Mouse (Mus musculus): ENCODE measurements around the gene Parva. TPM values are rescaled to one million over a fixed set of nuclear protein-coding genes. Genes with fewer than 3 reads are reported as not detected.
A peak's percentile ranks its signal among the peaks of the same experiment; 100 is the strongest.

Parva gene
- polyA plus RNA-seq, 1 experiment from 2014 or later = 21.1 TPM

DNA sequence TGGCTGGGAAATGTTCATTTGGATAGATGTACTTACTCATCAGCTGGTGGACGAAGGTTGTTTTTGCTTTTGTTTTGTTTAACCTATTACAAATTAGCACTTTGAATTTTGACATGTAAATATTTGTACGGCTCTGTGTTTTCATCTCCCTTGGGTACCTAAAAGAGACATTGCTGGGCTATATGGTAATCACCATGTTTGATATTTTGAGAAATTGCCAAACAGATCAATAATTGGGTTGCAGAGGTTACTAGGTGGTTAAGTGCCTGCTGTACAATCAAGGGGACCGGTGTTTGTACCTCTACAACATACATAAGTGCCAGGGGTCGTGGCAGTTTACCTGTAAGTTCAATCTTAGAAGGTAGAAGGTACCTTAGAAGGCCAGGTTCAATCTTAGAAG lies 19.2 kb downstream of the Parva start:
- ATAC-seq = no peak
- Histone ChIP-seq H3K27ac (ENCODE audit: low read length) (no peak overlapping the region), H3K4me2 (ENCODE audit: low read length) (no peak overlapping the region), H3K9ac (replicated peaks; ENCODE audit: low read depth, low read length) (no peak overlapping the region), H3K9me3 (ENCODE audit: control insufficient read depth, low read length) (peaks cover 2% of the 10 kb centered on the region; the same call in 1 of the 2 replicates), H3K27me3 (replicated peaks; ENCODE audit: control insufficient read depth, insufficient read depth, low read length) (no peaks in the 10 kb centered on the region), H3K4me1 (replicated peaks; ENCODE audit: control insufficient read depth, insufficient read depth, low read length) (peaks cover 14% of the 10 kb centered on the region), H3K36me3 (ENCODE audit: control insufficient read depth, insufficient read depth) (no peaks in the 10 kb centered on the region), H3K4me3 (replicated peaks; ENCODE audit: low read length) (no peak overlapping the region)
- 93% methylated on average over 4 of the region's 4 CpGs for WGBS

DNA sequence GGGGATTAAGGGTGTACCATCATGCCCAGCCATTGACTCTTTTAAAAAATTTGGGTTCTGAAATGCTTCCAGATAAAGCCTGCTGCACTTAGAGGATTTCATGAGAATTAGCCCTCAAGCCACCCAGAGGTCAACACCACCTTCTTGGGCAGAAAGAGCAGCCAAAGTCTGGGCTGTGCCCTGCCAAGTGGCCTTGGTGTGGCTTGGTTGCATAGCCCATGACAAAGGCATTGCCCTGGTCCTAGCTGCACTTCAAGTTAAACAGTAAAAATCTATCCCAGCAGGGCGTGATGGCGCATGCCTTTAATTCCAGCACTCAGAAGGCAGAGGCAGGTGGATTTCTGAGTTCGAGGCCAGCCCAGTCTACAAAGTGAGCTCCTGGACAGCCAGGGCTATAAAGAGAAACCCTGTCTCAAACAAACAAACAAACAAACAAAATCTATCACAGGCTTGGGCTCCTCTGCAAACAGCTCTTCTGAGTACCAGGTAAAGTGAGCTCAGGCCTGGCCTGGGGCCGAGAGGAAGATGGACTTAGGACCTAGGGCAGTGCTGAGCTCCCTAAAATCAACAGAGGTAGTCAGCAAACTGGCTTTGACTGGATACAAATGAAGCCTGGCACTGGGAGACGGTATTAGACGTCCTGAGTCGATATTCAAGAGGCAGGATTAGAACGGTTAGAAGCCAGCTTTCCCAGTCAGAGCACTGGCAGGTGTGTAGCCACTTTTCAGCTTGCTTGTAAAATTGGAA lies 22.8 kb downstream of the Parva start:
- Histone ChIP-seq H3K4me1 (replicated peaks; ENCODE audit: control insufficient read depth, insufficient read depth, low read length) (peaks cover 6% of the 10 kb centered on the region), H3K27ac (ENCODE audit: low read length) (no peak overlapping the region), H3K9ac (replicated peaks; ENCODE audit: low read depth, low read length) (no peak overlapping the region), H3K27me3 (replicated peaks; ENCODE audit: control insufficient read depth, insufficient read depth, low read length) (no peaks in the 10 kb centered on the region), H3K4me3 (replicated peaks; ENCODE audit: low read length) (no peak overlapping the region), H3K36me3 (ENCODE audit: control insufficient read depth, insufficient read depth) (no peaks in the 10 kb centered on the region), H3K9me3 (ENCODE audit: control insufficient read depth, low read length) (peaks cover 2% of the 10 kb centered on the region; the same call in 1 of the 2 replicates), H3K4me2 (ENCODE audit: low read length) (no peak overlapping the region)
- 89% methylated on average over 8 of the region's 8 CpGs for WGBS
- no peak for ATAC-seq

DNA sequence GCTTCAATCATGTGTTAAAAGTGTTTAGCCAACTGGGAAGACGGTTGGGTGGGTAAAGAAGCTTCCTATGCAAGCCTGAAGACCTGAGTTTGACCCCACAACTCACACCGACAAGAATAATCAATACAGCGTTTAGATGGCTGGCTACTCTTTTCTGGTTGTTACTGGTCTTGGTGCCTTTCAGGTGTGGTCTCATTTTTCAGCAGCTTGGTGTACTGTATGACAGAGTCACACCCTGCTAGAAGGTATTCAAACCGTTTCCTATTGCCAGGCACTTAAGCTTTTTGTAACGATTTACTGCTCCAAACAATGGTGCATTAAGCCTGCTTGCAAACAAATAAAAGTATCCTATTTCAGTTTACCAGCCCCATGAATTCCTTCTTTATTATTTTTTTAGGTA lies 25.2 kb downstream of the Parva start:
- no peak for ATAC-seq
- no peaks in the 10 kb centered on the region for H3K27me3 ChIP-seq (replicated peaks; ENCODE audit: control insufficient read depth, insufficient read depth, low read length)

DNA sequence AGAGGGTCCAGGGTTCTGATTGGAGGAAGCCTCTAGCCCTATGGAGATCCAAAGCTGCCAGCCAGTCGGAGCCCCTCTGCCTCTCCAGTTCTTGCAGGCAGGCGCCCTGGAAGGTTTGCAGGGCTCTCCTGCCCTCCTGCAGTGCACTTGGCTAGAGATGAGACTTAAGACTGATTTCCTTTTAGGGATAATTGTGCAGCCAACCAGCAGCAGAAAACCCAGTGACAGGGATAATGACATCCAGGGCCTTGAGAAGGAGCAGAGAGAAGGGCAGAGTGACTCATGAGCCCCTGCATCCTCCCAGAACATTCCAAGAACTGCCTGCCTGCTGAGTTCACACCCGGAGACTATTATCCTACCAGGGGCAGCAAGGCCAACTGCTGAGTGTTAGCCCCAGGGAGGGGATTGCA lies 26.5 kb downstream of the Parva start:
- Histone ChIP-seq H3K4me1 (replicated peaks; ENCODE audit: control insufficient read depth, insufficient read depth, low read length) (peaks cover 4% of the 10 kb centered on the region; the same call in 1 of the 2 replicates), H3K27me3 (replicated peaks; ENCODE audit: control insufficient read depth, insufficient read depth, low read length) (no peaks in the 10 kb centered on the region), H3K4me3 (replicated peaks; ENCODE audit: low read length) (no peak overlapping the region), H3K4me2 (ENCODE audit: low read length) (no peak overlapping the region), H3K9me3 (ENCODE audit: control insufficient read depth, low read length) (no peaks in the 10 kb centered on the region), H3K36me3 (ENCODE audit: control insufficient read depth, insufficient read depth) (no peaks in the 10 kb centered on the region), H3K9ac (replicated peaks; ENCODE audit: low read depth, low read length) (no peak overlapping the region), H3K27ac (ENCODE audit: low read length) (0 out of 2 replicates have a peak overlapping the region, but pooled peaks have one; percentile 24)
- no peak for ATAC-seq
- 20% methylated on average over 3 of the region's 3 CpGs for WGBS

More for the DNA sequence above, 25.2 kb downstream of the Parva start:
- H3K4me2 ChIP-seq (ENCODE audit: low read length) = no peak overlapping the region
- H3K27ac ChIP-seq (ENCODE audit: low read length) = no peak overlapping the region
- WGBS = 55% methylated on average over 5 of the region's 5 CpGs
- no peaks in the 10 kb centered on the region for H3K36me3 ChIP-seq (ENCODE audit: control insufficient read depth, insufficient read depth)
- no peaks in the 10 kb centered on the region for H3K9me3 ChIP-seq (ENCODE audit: control insufficient read depth, low read length)
- H3K9ac ChIP-seq (replicated peaks; ENCODE audit: low read depth, low read length) = no peak overlapping the region
- peaks cover 4% of the 10 kb centered on the region; the same call in 1 of the 2 replicates for H3K4me1 ChIP-seq (replicated peaks; ENCODE audit: control insufficient read depth, insufficient read depth, low read length)
- no peak overlapping the region for H3K4me3 ChIP-seq (replicated peaks; ENCODE audit: low read length)

DNA sequence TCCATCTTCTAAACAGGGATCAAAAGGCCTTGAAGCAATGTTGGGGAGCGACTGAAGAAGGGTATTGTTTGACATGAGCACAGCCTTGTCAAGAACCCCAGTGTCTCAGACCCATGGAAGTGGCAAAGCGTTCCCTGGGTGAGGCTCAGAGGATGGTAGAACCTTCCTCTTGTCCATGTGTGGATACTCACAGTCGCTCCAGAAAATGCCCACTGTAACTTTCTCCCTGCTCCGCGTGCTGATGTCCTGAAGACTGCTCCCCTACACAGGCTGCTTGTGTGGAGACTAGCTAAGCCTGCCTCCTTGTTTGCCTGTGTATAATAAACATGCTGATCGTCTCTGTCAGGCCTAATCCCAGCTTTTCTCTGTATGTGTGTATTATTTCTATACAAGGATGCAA lies 27.1 kb downstream of the Parva start:
- Histone ChIP-seq H3K4me3 (replicated peaks; ENCODE audit: low read length) (no peak overlapping the region), H3K36me3 (ENCODE audit: control insufficient read depth, insufficient read depth) (no peaks in the 10 kb centered on the region), H3K4me1 (replicated peaks; ENCODE audit: control insufficient read depth, insufficient read depth, low read length) (peaks cover 4% of the 10 kb centered on the region; the same call in 1 of the 2 replicates), H3K27me3 (replicated peaks; ENCODE audit: control insufficient read depth, insufficient read depth, low read length) (no peaks in the 10 kb centered on the region), H3K27ac (ENCODE audit: low read length) (no peak overlapping the region), H3K4me2 (ENCODE audit: low read length) (no peak overlapping the region), H3K9me3 (ENCODE audit: control insufficient read depth, low read length) (no peaks in the 10 kb centered on the region), H3K9ac (replicated peaks; ENCODE audit: low read depth, low read length) (no peak overlapping the region)
- ATAC-seq = no peak
- WGBS = 48% methylated on average over 6 of the region's 6 CpGs

DNA sequence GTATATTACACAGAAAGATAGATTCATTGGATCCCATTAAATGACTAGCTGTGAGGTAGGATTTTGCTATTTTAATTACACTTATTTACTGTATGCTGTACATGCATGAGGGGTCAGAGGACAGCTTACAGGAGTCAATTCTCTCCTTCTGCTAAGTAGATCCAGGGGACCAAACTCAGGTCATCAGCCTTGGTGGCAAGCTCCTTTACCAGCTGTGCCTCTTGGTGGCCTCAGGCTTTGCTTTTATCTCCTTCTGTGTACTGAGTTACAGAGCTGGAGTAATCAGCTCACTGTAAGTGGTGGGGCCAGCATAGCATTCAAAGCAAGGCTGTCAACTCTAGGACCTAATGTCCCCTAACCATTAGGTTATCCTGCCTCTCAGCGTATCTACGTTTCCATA lies 27.6 kb downstream of the Parva start:
- no peaks in the 10 kb centered on the region for H3K27me3 ChIP-seq (replicated peaks; ENCODE audit: control insufficient read depth, insufficient read depth, low read length)
- no peak for ATAC-seq
- WGBS = 92% methylated on average over 2 of the region's 2 CpGs
- no peaks in the 10 kb centered on the region for H3K9me3 ChIP-seq (ENCODE audit: control insufficient read depth, low read length)
- H3K4me3 ChIP-seq (replicated peaks; ENCODE audit: low read length) = no peak overlapping the region
- H3K9ac ChIP-seq (replicated peaks; ENCODE audit: low read depth, low read length) = no peak overlapping the region
- H3K27ac ChIP-seq (ENCODE audit: low read length) = no peak overlapping the region
- H3K36me3 ChIP-seq (ENCODE audit: control insufficient read depth, insufficient read depth) = no peaks in the 10 kb centered on the region
- H3K4me1 ChIP-seq (replicated peaks; ENCODE audit: control insufficient read depth, insufficient read depth, low read length) = peaks cover 4% of the 10 kb centered on the region; the same call in 1 of the 2 replicates
- H3K4me2 ChIP-seq (ENCODE audit: low read length) = no peak overlapping the region

DNA sequence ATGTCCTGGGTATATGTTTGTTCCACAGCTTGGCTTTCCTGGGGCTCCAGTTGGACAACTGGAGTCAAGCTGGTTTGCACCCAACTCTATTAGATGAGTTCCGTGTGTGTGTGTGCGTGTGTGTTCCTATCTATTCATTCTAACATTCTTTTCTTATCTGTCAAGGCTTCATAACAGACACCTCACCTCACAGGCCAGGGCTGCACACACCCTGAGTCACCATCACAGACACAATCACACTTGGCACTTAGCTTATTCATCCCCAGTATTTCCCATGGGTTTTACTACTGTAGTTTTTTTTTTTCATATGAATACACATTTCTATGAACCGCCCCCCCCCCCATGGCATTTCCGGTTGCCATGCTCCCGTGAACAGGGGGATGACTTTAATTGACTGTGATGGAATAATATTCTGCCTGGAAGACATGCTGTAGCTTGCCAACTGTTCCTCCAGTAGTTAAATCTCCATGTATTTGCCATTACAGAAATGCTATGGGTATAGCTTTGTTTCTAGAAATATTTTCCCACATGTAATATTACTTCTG lies 28.3 kb downstream of the Parva start:
- no peaks in the 10 kb centered on the region for H3K36me3 ChIP-seq (ENCODE audit: control insufficient read depth, insufficient read depth)
- no peak overlapping the region for H3K27ac ChIP-seq (ENCODE audit: low read length)
- H3K4me1 ChIP-seq (replicated peaks; ENCODE audit: control insufficient read depth, insufficient read depth, low read length) = peaks cover 8% of the 10 kb centered on the region
- no peak for ATAC-seq
- no peak overlapping the region for H3K4me3 ChIP-seq (replicated peaks; ENCODE audit: low read length)
- H3K9ac ChIP-seq (replicated peaks; ENCODE audit: low read depth, low read length) = no peak overlapping the region
- H3K4me2 ChIP-seq (ENCODE audit: low read length) = no peak overlapping the region
- no peaks in the 10 kb centered on the region for H3K9me3 ChIP-seq (ENCODE audit: control insufficient read depth, low read length)
- no peaks in the 10 kb centered on the region for H3K27me3 ChIP-seq (replicated peaks; ENCODE audit: control insufficient read depth, insufficient read depth, low read length)
- WGBS = 83% methylated on average over 5 of the region's 5 CpGs

DNA sequence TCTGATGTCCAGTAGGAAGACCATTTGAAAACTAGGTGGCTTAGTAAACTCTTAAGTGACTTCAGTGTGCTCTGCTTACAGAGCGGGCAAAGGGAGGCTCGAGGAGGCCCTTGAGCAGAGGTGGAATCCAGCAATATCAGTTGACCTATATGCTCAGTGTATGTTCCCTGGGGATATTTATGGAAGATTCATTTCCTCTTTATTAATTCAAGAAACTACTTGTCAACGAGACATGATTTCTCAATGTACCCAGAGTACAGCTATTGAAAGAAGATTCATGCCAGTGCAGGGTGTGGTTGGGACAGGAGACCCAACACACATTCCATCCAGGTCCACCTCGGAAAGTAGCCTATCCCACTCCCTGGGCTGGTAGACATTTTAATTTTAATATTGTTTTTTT lies 30.1 kb downstream of the Parva start:
- H3K4me2 ChIP-seq (ENCODE audit: low read length) = no peak overlapping the region
- H3K4me3 ChIP-seq (replicated peaks; ENCODE audit: low read length) = no peak overlapping the region
- ATAC-seq = no peak
- peaks cover 8% of the 10 kb centered on the region for H3K4me1 ChIP-seq (replicated peaks; ENCODE audit: control insufficient read depth, insufficient read depth, low read length)
- H3K27me3 ChIP-seq (replicated peaks; ENCODE audit: control insufficient read depth, insufficient read depth, low read length) = no peaks in the 10 kb centered on the region
- no peak overlapping the region for H3K27ac ChIP-seq (ENCODE audit: low read length)
- 95% methylated on average over 4 of the region's 4 CpGs for WGBS
- no peaks in the 10 kb centered on the region for H3K9me3 ChIP-seq (ENCODE audit: control insufficient read depth, low read length)
- no peak overlapping the region for H3K9ac ChIP-seq (replicated peaks; ENCODE audit: low read depth, low read length)
- H3K36me3 ChIP-seq (ENCODE audit: control insufficient read depth, insufficient read depth) = no peaks in the 10 kb centered on the region

DNA sequence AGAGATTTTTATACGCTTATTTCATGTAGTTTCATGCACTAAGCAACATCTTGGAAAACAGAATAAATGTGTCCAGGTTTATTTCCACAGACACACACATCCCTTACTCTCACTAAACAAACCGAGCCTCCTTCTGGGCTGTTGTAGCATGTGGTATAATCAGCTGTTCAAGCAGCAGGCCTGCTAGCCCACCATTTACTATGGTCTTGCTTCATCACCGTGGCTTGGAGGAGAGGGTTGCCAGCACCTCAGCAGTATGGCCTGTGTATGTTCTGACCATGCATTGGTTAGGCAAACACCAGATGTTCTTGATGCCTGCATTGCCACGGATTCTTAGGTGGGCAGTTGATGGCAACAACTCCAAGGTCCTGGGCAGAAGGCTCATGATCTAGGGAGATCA lies 30.6 kb downstream of the Parva start:
- no peaks in the 10 kb centered on the region for H3K36me3 ChIP-seq (ENCODE audit: control insufficient read depth, insufficient read depth)
- no peak overlapping the region for H3K4me3 ChIP-seq (replicated peaks; ENCODE audit: low read length)
- H3K27ac ChIP-seq (ENCODE audit: low read length) = no peak overlapping the region
- H3K4me2 ChIP-seq (ENCODE audit: low read length) = no peak overlapping the region
- no peak overlapping the region for H3K9ac ChIP-seq (replicated peaks; ENCODE audit: low read depth, low read length)
- H3K4me1 ChIP-seq (replicated peaks; ENCODE audit: control insufficient read depth, insufficient read depth, low read length) = peaks cover 8% of the 10 kb centered on the region
- H3K9me3 ChIP-seq (ENCODE audit: control insufficient read depth, low read length) = no peaks in the 10 kb centered on the region
- WGBS = 83% methylated on average over 4 of the region's 4 CpGs
- ATAC-seq = no peak
- H3K27me3 ChIP-seq (replicated peaks; ENCODE audit: control insufficient read depth, insufficient read depth, low read length) = no peaks in the 10 kb centered on the region; the same call in 1 of the 2 replicates
